Mouse (Mus musculus): Measurements from ENCODE around the gene Accs. TPM values are rescaled to one million over a fixed set of nuclear protein-coding genes. Genes with fewer than 3 reads are reported as not detected.

Gene Accs
- total RNA-seq, 2 experiments from 2014 or later: 3.4 to 4.9 TPM

GRCm38 (mm10) chr2:93863229-93863628 lies 13.5 kb upstream of the Accs start:
- no peak for DNase-seq (ENCODE audit: low spot score in 2 of 2)

GRCm38 (mm10) chr2:93858845-93859244 lies 9.1 kb upstream of the Accs start:
- DNase-seq (ENCODE audit: low spot score in 2 of 2): no peak

- DNase-seq (ENCODE audit: low spot score in 2 of 2): no peak
These were observed 1.6 kb upstream of the Accs start for GRCm38 (mm10) chr2:93851303-93851702.

- no peak for DNase-seq (ENCODE audit: low spot score in 2 of 2)
These were observed 688 bp upstream of the Accs start for GRCm38 (mm10) chr2:93850317-93850944.

GRCm38 (mm10) chr2:93841349-93841748 lies 8.4 kb downstream of the Accs start:
- DNase-seq (ENCODE audit: low spot score in 2 of 2): no peak

- DNase-seq (ENCODE audit: low spot score in 2 of 2): no peak
These were observed 9.6 kb downstream of the Accs start for GRCm38 (mm10) chr2:93840109-93840508.

- DNase-seq (ENCODE audit: low spot score in 2 of 2): no peak
These were observed 10.8 kb downstream of the Accs start for GRCm38 (mm10) chr2:93838931-93839330.

GRCm38 (mm10) chr2:93836232-93836785 lies 13.4 kb downstream of the Accs start:
- no peak for DNase-seq (ENCODE audit: low spot score in 2 of 2)

- no peak for DNase-seq (ENCODE audit: low spot score in 2 of 2)
These were observed 14.1 kb downstream of the Accs start for GRCm38 (mm10) chr2:93835596-93835995.

GRCm38 (mm10) chr2:93823519-93823918 lies 26.2 kb downstream of the Accs start:
- DNase-seq (ENCODE audit: low spot score in 2 of 2): peak; percentile 60 to 73

GRCm38 (mm10) chr2:93822045-93822749 lies 27.5 kb downstream of the Accs start, which contains the start of gene Ext2:
Gene Ext2 (minus strand): TSS chr2:93822568.
- DNase-seq (ENCODE audit: low spot score in 2 of 2): peak; percentile 92 to 93

GRCm38 (mm10) chr2:93817791-93818190 lies 32.0 kb downstream of the Accs start:
- DNase-seq (ENCODE audit: low spot score in 2 of 2): no peak

GRCm38 (mm10) chr2:93813343-93813742 lies 36.4 kb downstream of the Accs start:
- DNase-seq (ENCODE audit: low spot score in 2 of 2): no peak

GRCm38 (mm10) chr2:93811812-93812211 lies 37.9 kb downstream of the Accs start:
- DNase-seq (ENCODE audit: low spot score in 2 of 2): peak; percentile 59 to 74

GRCm38 (mm10) chr2:93809931-93810330 lies 39.8 kb downstream of the Accs start:
- DNase-seq (ENCODE audit: low spot score in 2 of 2): no peak

GRCm38 (mm10) chr2:93808071-93808470 lies 41.7 kb downstream of the Accs start:
- no peak for DNase-seq (ENCODE audit: low spot score in 2 of 2)

GRCm38 (mm10) chr2:93807440-93807839 lies 42.3 kb downstream of the Accs start:
- DNase-seq (ENCODE audit: low spot score in 2 of 2): no peak

GRCm38 (mm10) chr2:93806487-93807201 lies 43.1 kb downstream of the Accs start:
- DNase-seq (ENCODE audit: low spot score in 2 of 2): no peak

GRCm38 (mm10) chr2:93805523-93805922 lies 44.2 kb downstream of the Accs start:
- DNase-seq (ENCODE audit: low spot score in 2 of 2): no peak

- no peak for DNase-seq (ENCODE audit: low spot score in 2 of 2)
These were observed 44.7 kb downstream of the Accs start for GRCm38 (mm10) chr2:93805066-93805465.

GRCm38 (mm10) chr2:93802947-93803346 lies 46.8 kb downstream of the Accs start:
- no peak for DNase-seq (ENCODE audit: low spot score in 2 of 2)

GRCm38 (mm10) chr2:93801097-93801496 lies 48.6 kb downstream of the Accs start:
- no peak for DNase-seq (ENCODE audit: low spot score in 2 of 2)
